Mouse (Mus musculus) embryonic fibroblast, embryonic 13.5 days (primary cell): Measurements from ENCODE around the gene Gjc3.

Experiments used
- CTCF ChIP-seq: IDR thresholded peaks from 2 replicates; pipeline ENCODE4 v1.5.1; 2011; ENCODE audit warnings: mild to moderate bottlenecking, control low read depth, low read length, moderate library complexity, borderline replicate concordance; ENCODE audit not compliant: insufficient read depth
- POLR2A ChIP-seq: IDR thresholded peaks from 2 replicates; pipeline ENCODE4 v1.6.1; 2011; ENCODE audit warnings: low read depth, mild to moderate bottlenecking, control low read depth, low read length, moderate library complexity

GRCm38 (mm10) chr5:137951218-137951617 is 11.7 kb downstream of the Gjc3 start:
- no peak for TF ChIP-seq CTCF
- no peak for TF ChIP-seq POLR2A
